ENCODE assay signal across 11 mouse cellular contexts in the genomic region with DNA sequence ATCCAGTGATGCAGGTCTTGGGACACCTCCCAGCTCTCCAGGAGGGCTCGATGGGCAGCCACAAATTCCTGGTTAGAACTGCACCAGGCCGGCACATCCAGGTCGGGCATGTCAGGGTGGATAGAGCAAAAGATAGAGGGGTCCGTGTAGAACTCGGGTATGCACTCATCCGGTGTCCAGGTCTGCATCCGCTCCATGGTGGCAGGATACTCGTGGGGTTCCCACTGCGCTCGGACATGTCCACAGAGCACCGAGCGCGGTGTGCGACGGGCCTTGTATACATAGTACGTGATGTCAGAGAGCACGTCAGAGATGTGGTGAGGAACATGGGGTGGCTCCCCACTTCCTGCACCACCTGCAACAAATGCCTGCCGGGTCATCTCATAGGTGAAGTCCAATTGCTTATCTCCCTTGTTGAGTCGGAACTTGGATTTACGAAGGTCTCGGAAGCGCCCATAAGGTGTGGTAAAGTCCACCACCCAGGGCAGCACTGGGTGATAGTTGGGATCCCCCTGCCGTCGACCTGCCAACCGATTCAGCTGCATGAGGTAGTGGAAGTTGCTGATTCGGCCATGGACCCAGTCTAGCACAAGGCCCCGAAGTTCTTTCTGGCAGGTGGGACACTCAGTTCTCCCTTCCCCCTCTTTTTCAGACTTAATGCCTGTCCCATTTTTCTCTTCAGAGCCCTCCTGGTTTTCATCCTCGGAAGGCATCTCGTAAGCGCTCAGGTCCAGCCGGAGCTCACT. TPM values are rescaled to one million over a fixed set of nuclear protein-coding genes. Genes with fewer than 3 reads are reported as not detected.
DNase-seq lines count a peak whose midpoint lies in the region; ATAC-seq and TF ChIP-seq lines count a peak whose summit lies in the region.
"Had no signal": no experiment of that assay in that cellular context is flagged by ENCODE, and none has a peak within 500 bp of the region (broad histone marks: within the 10 kb centered on the region; RNA-seq: fewer than 3 reads in every experiment).

No protein-coding gene starts in this region.

- intact Hi-C loops in gastrocnemius, adult 2 months (cut with DNase I), result no loop called here
- intact Hi-C loops in gastrocnemius, postnatal 36 days (cut with DNase I), result loop anchor here (5.0 kb wide), 1 partner anchor 51 kb away; no protein-coding TSS in a partner anchor
- intact Hi-C loops in left cerebral cortex, postnatal 14 days (cut with DNase I), result loop anchor here (5.0 kb wide), 1 partner anchor 271 kb away; no protein-coding TSS in a partner anchor

- 93% methylated on average over 31 of the region's 31 CpGs for WGBS in lung, postnatal 0 days
- WGBS in limb, embryonic 13.5 days, result 91% methylated on average over 31 of the region's 31 CpGs
- WGBS in neural tube, embryonic 13.5 days, result 95% methylated on average over 31 of the region's 31 CpGs

- peak overlapping the region; percentile 88; the same call in 1 of the 2 replicates for H3K4me3 ChIP-seq in gastrocnemius, adult 2 months
- H3K4me3 ChIP-seq in lung, postnatal 0 days (ENCODE audit: low read depth, low read length), result no peak overlapping the region
- peak overlapping the region; percentile 70 for H3K4me3 ChIP-seq in limb, embryonic 13.5 days
- H3K4me3 ChIP-seq in neural tube, embryonic 13.5 days, result peak overlapping the region; percentile 76; the same call in 1 of the 2 replicates

- no peaks in the 10 kb centered on the region for H3K9me3 ChIP-seq in lung, postnatal 0 days (ENCODE audit: low read length)
- no peaks in the 10 kb centered on the region for H3K9me3 ChIP-seq in limb, embryonic 13.5 days
- H3K9me3 ChIP-seq in neural tube, embryonic 13.5 days, result no peaks in the 10 kb centered on the region

- DNase-seq in gastrocnemius, adult 2 months, result no peak
- no peak for DNase-seq in gastrocnemius, postnatal 36 days
- DNase-seq in lung, postnatal 0 days (ENCODE audit: low spot score), result no peak
- no peak for DNase-seq in lung, postnatal 10 days
- no peak for DNase-seq in layer of hippocampus, adult 18-20 months (ENCODE audit: low spot score in 2 of 2)
- DNase-seq in left cerebral cortex, postnatal 14 days (ENCODE audit: low spot score in 2 of 2), result no peak
- DNase-seq: cerebellum, adult 11 months; kidney, postnatal 10 days had no signal

- H3K27ac ChIP-seq in gastrocnemius, adult 2 months, result no peak overlapping the region
- H3K27ac ChIP-seq in lung, postnatal 0 days (ENCODE audit: low read length), result no peak overlapping the region
- no peak overlapping the region for H3K27ac ChIP-seq in limb, embryonic 13.5 days
- H3K27ac ChIP-seq in neural tube, embryonic 13.5 days (replicated peaks), result no peak overlapping the region

- ATAC-seq in lung, postnatal 0 days, result no peak
- ATAC-seq in limb, embryonic 13.5 days (ENCODE audit: low FRiP score, low read depth), result no peak
- ATAC-seq in neural tube, embryonic 13.5 days (ENCODE audit: low read depth), result no peak

- no peak for TF ChIP-seq CTCF in gastrocnemius, adult 2 months (IDR thresholded peaks at IDR 0.05)
- TF ChIP-seq CTCF in lung, postnatal 0 days (IDR thresholded peaks at IDR 0.05), result no peak

- H3K4me2 ChIP-seq in lung, postnatal 0 days (replicated peaks; ENCODE audit: low read depth, low read length), result peak overlapping the region; percentile 94
- peak overlapping the region; percentile 100 for H3K4me2 ChIP-seq in limb, embryonic 13.5 days (replicated peaks)
- H3K4me2 ChIP-seq in neural tube, embryonic 13.5 days, result peak overlapping the region; percentile 100

- H3K9ac ChIP-seq in lung, postnatal 0 days (replicated peaks; ENCODE audit: low read depth), result no peak overlapping the region
- peak overlapping the region; percentile 77; the same call in 1 of the 2 replicates for H3K9ac ChIP-seq in limb, embryonic 13.5 days
- 0 out of 2 replicates have a peak overlapping the region, but pooled peaks have one; percentile 84 for H3K9ac ChIP-seq in neural tube, embryonic 13.5 days

- TF ChIP-seq EP300 in lung, postnatal 0 days (IDR thresholded peaks at IDR 0.05), result no peak

- H3K4me1 ChIP-seq in lung, postnatal 0 days (ENCODE audit: insufficient read depth, low read depth, low read length), result peaks cover 11% of the 10 kb centered on the region; the same call in 1 of the 2 replicates
- peaks cover 17% of the 10 kb centered on the region for H3K4me1 ChIP-seq in limb, embryonic 13.5 days
- H3K4me1 ChIP-seq in neural tube, embryonic 13.5 days (replicated peaks), result peaks cover 49% of the 10 kb centered on the region

- H3K36me3 ChIP-seq in lung, postnatal 0 days (ENCODE audit: insufficient read depth, low read length), result peaks cover 5% of the 10 kb centered on the region; the same call in 1 of the 2 replicates
- peaks cover 29% of the 10 kb centered on the region for H3K36me3 ChIP-seq in limb, embryonic 13.5 days
- peaks cover 36% of the 10 kb centered on the region for H3K36me3 ChIP-seq in neural tube, embryonic 13.5 days

- no peaks in the 10 kb centered on the region for H3K27me3 ChIP-seq in lung, postnatal 0 days (replicated peaks; ENCODE audit: insufficient read depth, low read length)
- 0 out of 2 replicates have a peak, but pooled peaks cover 3% of the 10 kb centered on the region for H3K27me3 ChIP-seq in limb, embryonic 13.5 days
- no peaks in the 10 kb centered on the region for H3K27me3 ChIP-seq in neural tube, embryonic 13.5 days

RNA-seq across cellular contexts. Expression of a gene that starts 1.5 kb away (rescaled TPM):
- total RNA-seq in gastrocnemius, adult 2 months (2021), result 1 to 10 TPM; 4.9 to 6.4 TPM
- total RNA-seq in gastrocnemius, postnatal 36 days (2021), result 1 to 10 TPM; 4.1 to 5.4 TPM
- 5.9 and 7.2 TPM in 2 replicates for polyA plus RNA-seq in lung, postnatal 0 days (2015; fragmentation: Nextera tagmentation; extraction: Ambion mirVana)
- 5.8 and 5.9 TPM in 2 replicates for polyA plus RNA-seq in limb, embryonic 13.5 days (2015; fragmentation: Nextera tagmentation; extraction: Ambion mirVana)
- polyA plus RNA-seq in neural tube, embryonic 13.5 days (2015; fragmentation: Nextera tagmentation; extraction: Ambion mirVana), result 5.9 and 6.0 TPM in 2 replicates
- total RNA-seq in layer of hippocampus, adult 18-20 months (2021), result 10 to 100 TPM; 21.6 to 23.3 TPM
- 10 to 100 TPM; 20.0 to 20.7 TPM for total RNA-seq in left cerebral cortex, postnatal 14 days (2021)

RNA-seq across cellular contexts. Expression of a gene that starts 8.5 kb away (rescaled TPM):
- total RNA-seq in gastrocnemius, adult 2 months (2021), result 1 to 10 TPM; 2.6 to 3.1 TPM
- total RNA-seq in gastrocnemius, postnatal 36 days (2021), result 1 to 10 TPM; 3.4 to 3.6 TPM
- polyA plus RNA-seq in lung, postnatal 0 days (2015; fragmentation: Nextera tagmentation; extraction: Ambion mirVana), result 6.1 and 8.7 TPM in 2 replicates
- polyA plus RNA-seq in limb, embryonic 13.5 days (2015; fragmentation: Nextera tagmentation; extraction: Ambion mirVana), result 26.4 and 26.9 TPM in 2 replicates
- 3.9 and 4.3 TPM in 2 replicates for polyA plus RNA-seq in neural tube, embryonic 13.5 days (2015; fragmentation: Nextera tagmentation; extraction: Ambion mirVana)
- under 1 TPM in 1 of 2 experiments, not detected in 1; 0.89 TPM for total RNA-seq in layer of hippocampus, adult 18-20 months (2021)
- total RNA-seq in left cerebral cortex, postnatal 14 days (2021), result under 1 TPM; 0.33 to 0.95 TPM

RNA-seq across cellular contexts. Expression of a gene that starts 13.6 kb away (rescaled TPM):
- total RNA-seq in gastrocnemius, adult 2 months (2021), result not detected
- not detected for total RNA-seq in gastrocnemius, postnatal 36 days (2021)
- 0.14 and 0.19 TPM in 2 replicates for polyA plus RNA-seq in lung, postnatal 0 days (2015; fragmentation: Nextera tagmentation; extraction: Ambion mirVana)
- 0.14 and 1.3 TPM in 2 replicates for polyA plus RNA-seq in limb, embryonic 13.5 days (2015; fragmentation: Nextera tagmentation; extraction: Ambion mirVana)
- polyA plus RNA-seq in neural tube, embryonic 13.5 days (2015; fragmentation: Nextera tagmentation; extraction: Ambion mirVana), result 0.25 TPM in 1 of 2 replicates, not detected in the other
- total RNA-seq in layer of hippocampus, adult 18-20 months (2021), result under 1 TPM; 0.53 to 0.59 TPM
- total RNA-seq in left cerebral cortex, postnatal 14 days (2021), result not detected
- polyA plus RNA-seq: thymus, postnatal 0 days had no signal

RNA-seq across cellular contexts. Expression of a gene that starts 30.5 kb away (rescaled TPM):
- total RNA-seq in gastrocnemius, adult 2 months (2021), result 100 to 1,000 TPM in 1 of 2 experiments, 10 to 100 TPM in 1; 55.5 to 168 TPM
- 10 to 100 TPM; 83.2 to 88.9 TPM for total RNA-seq in gastrocnemius, postnatal 36 days (2021)
- polyA plus RNA-seq in lung, postnatal 0 days (2015; fragmentation: Nextera tagmentation; extraction: Ambion mirVana), result 58.0 and 64.2 TPM in 2 replicates
- polyA plus RNA-seq in limb, embryonic 13.5 days (2015; fragmentation: Nextera tagmentation; extraction: Ambion mirVana), result 227 and 235 TPM in 2 replicates
- polyA plus RNA-seq in neural tube, embryonic 13.5 days (2015; fragmentation: Nextera tagmentation; extraction: Ambion mirVana), result 60.8 and 74.9 TPM in 2 replicates
- total RNA-seq in layer of hippocampus, adult 18-20 months (2021), result 10 to 100 TPM; 10.6 to 15.4 TPM
- total RNA-seq in left cerebral cortex, postnatal 14 days (2021), result 10 to 100 TPM; 16.4 to 17.5 TPM

RNA-seq across cellular contexts. Expression of a gene that starts 33.6 kb away (rescaled TPM):
- total RNA-seq in gastrocnemius, adult 2 months (2021), result 10 to 100 TPM; 69.3 to 76.7 TPM
- 10 to 100 TPM; 56.1 to 64.1 TPM for total RNA-seq in gastrocnemius, postnatal 36 days (2021)
- 19.7 and 22.5 TPM in 2 replicates for polyA plus RNA-seq in lung, postnatal 0 days (2015; fragmentation: Nextera tagmentation; extraction: Ambion mirVana)
- polyA plus RNA-seq in limb, embryonic 13.5 days (2015; fragmentation: Nextera tagmentation; extraction: Ambion mirVana), result 60.8 and 63.0 TPM in 2 replicates
- 47.3 and 51.3 TPM in 2 replicates for polyA plus RNA-seq in neural tube, embryonic 13.5 days (2015; fragmentation: Nextera tagmentation; extraction: Ambion mirVana)
- total RNA-seq in layer of hippocampus, adult 18-20 months (2021), result 100 to 1,000 TPM; 132 to 133 TPM
- 100 to 1,000 TPM; 115 to 116 TPM for total RNA-seq in left cerebral cortex, postnatal 14 days (2021)
